Mouse (Mus musculus) MEL-GATA-1-ER (cell line): ENCODE measurements around the gene AC140267.1.

Source experiments
- DNase-seq: peaks from one replicate; pipeline ENCODE4 v3.0.0-alpha.2; 2012; ENCODE audit warnings: low read depth; ENCODE audit errors: extremely low read depth

Gene AC140267.1

GRCm38 (mm10) chr15:80261100-80261499 is 25.5 kb downstream of the AC140267.1 start:
- DNase-seq: no peak

- DNase-seq: peak; percentile 93
Measured at GRCm38 (mm10) chr15:80263610-80264575, 28.3 kb downstream of the AC140267.1 start, which contains the start of gene Rps19bp1. Rps19bp1 (minus strand) TSS chr15:80264315.

GRCm38 (mm10) chr15:80266281-80266680 is 30.6 kb downstream of the AC140267.1 start:
- no peak for DNase-seq

- no peak for DNase-seq
Measured at GRCm38 (mm10) chr15:80271858-80272396, 36.3 kb downstream of the AC140267.1 start.

GRCm38 (mm10) chr15:80277107-80277506 is 41.5 kb downstream of the AC140267.1 start:
- no peak for DNase-seq

- DNase-seq: no peak
Measured at GRCm38 (mm10) chr15:80277625-80278024, 42.0 kb downstream of the AC140267.1 start.

GRCm38 (mm10) chr15:80278121-80278759 is 42.6 kb downstream of the AC140267.1 start:
- no peak for DNase-seq

- DNase-seq: no peak
Measured at GRCm38 (mm10) chr15:80279053-80279452, 43.4 kb downstream of the AC140267.1 start.

- no peak for DNase-seq
Measured at GRCm38 (mm10) chr15:80280646-80281045, 45.0 kb downstream of the AC140267.1 start.
